Mouse (Mus musculus): ENCODE measurements around the gene C030005K15Rik.
"Not testable (repeated sequence)": the region's sequence is repeated elsewhere in the genome, so short reads cannot be mapped to it uniquely, and the experiment has no call there.

C030005K15Rik gene

GRCm38 (mm10) chr10:97726655-97727054 is at the start of gene C030005K15Rik:
TSS of gene C030005K15Rik (minus strand) at chr10:97726755.
- DNase-seq (ENCODE audit: low spot score) = not testable (repeated sequence)

GRCm38 (mm10) chr10:97768171-97768749 is 41.7 kb upstream of the C030005K15Rik start:
- DNase-seq (ENCODE audit: low spot score) = peak; percentile 35

DNA sequence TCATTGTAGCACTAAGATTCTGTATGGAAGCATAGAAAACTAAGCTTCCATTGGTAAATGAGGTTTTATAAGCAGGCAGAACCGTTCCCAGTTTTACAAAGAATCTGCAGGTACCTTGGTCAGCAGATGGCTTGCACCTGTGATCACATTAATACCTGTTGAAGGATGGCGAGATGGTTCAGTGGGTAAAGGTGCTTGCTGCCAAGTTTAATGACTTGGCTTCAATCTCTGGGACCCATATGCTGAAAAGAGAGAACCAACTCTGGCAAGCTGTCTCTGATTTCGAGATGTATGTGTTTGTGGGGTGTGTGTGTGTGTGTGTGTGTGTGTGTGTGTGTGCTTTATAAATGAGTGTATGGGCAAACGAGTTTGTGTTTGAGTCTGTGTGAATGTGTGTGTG is 27.3 kb upstream of the C030005K15Rik start:
- no peak for DNase-seq (ENCODE audit: low spot score)

- no peak for DNase-seq (ENCODE audit: low spot score)
Measured at GRCm38 (mm10) chr10:97747231-97747630, 20.7 kb upstream of the C030005K15Rik start.

GRCm38 (mm10) chr10:97725929-97726328 is 626 bp downstream of the C030005K15Rik start:
- DNase-seq (ENCODE audit: low spot score) = no peak

DNA sequence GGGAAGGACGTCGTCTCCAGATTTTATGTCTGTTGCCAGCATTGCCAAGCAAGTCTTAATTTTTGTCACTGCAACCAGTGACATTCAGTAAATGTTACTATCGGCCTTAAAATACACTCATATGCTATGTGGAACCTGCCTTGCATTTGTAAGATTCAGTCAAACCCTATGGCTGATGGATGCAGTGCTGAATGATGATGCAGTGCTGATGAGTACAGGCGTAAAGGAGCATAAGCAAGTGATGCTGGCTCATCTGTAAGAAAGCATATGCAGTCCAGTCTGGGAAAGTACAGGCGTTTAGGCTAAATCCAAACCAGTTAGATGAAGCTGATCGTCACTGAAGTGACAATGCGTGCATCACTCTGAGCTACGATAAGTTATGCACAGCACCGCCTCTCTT is 3.8 kb downstream of the C030005K15Rik start:
- DNase-seq (ENCODE audit: low spot score) = no peak

DNA sequence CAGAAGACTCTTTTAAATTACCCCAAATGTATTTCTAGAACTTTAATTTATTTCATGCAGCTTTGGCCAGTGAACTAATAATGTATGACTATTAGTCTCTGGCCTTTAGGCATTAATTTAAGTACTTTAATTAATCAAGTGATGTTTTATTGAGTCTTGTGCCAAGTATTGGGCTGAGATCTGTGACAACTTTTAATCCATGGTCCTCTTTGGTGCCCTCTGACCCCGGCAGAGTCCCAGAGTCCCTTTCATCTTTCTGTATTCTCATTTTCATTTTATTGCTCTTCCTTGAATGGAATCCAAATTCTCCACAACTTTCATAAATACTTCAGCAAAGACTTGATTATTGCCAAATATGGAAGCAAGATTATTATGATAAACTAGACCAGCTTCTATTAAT is 5.9 kb downstream of the C030005K15Rik start:
- DNase-seq (ENCODE audit: low spot score) = no peak

GRCm38 (mm10) chr10:97718021-97718420 is 8.5 kb downstream of the C030005K15Rik start:
- DNase-seq (ENCODE audit: low spot score) = no peak

DNA sequence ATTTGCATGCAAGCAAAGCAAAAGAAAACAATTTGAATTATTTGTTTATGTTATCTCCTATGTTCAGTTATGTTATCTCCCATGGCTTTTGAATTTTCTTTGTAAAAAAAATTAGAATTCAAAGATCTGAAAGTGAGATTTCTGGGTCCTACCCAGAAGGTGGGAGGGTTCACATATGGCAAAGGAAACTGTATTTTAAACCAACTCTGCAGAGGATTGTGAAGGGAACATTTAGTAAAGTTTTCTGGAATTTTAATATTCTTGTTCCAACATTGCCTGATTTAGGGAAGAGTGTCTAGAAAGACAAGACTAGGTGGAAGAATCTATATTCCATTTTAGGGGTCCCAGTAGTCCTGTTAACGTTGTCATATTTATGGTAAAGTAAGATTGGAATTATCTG is 9.3 kb downstream of the C030005K15Rik start:
- no peak for DNase-seq (ENCODE audit: low spot score)

- DNase-seq (ENCODE audit: low spot score) = no peak
Measured at GRCm38 (mm10) chr10:97715289-97715906, 11.2 kb downstream of the C030005K15Rik start.

GRCm38 (mm10) chr10:97714584-97714983 is 12.0 kb downstream of the C030005K15Rik start:
- DNase-seq (ENCODE audit: low spot score) = no peak

DNA sequence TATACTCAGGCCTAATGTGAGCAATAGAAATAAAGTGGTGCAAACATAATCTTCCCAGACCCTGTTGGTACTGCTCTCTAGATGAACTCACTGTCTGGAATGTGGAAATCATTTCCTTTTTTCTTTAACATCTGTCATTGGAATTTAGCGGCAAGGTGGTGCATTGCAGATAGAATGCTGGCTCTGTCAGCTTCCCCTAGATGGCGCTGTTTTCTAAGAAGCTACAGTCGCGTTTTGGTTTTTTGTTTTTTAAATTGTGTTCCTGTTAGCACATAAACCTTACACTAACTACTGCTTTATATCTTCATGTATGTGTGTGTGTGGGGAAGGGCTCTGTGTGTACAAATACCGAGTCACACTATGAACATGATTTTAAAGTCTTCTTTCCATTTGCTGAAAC is 13.9 kb downstream of the C030005K15Rik start:
- DNase-seq (ENCODE audit: low spot score) = peak; percentile 86

GRCm38 (mm10) chr10:97704562-97704961 is 22.0 kb downstream of the C030005K15Rik start:
- peak; percentile 79 for DNase-seq (ENCODE audit: low spot score)

DNA sequence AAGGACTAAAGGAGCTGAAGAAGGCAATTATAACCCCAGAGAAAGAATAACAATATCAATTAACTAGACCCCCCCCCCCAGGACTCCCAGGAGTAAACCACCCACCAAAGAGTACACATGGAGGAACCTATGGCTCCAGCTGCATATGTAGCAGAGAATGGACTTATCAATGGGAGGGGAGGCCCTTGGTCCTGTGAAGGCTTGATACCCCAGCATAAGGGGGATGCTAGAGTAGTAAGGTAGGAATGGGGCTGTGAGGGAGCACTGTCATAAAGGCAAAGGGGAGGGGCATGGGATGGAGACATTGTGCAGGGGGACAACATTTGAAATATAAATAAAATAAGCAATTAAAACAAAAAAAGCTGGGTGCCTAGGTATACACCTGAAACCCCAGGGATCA is 24.2 kb downstream of the C030005K15Rik start:
- no peak for DNase-seq (ENCODE audit: low spot score)

GRCm38 (mm10) chr10:97693398-97694135 is 33.0 kb downstream of the C030005K15Rik start:
- no peak for DNase-seq (ENCODE audit: low spot score)

DNA sequence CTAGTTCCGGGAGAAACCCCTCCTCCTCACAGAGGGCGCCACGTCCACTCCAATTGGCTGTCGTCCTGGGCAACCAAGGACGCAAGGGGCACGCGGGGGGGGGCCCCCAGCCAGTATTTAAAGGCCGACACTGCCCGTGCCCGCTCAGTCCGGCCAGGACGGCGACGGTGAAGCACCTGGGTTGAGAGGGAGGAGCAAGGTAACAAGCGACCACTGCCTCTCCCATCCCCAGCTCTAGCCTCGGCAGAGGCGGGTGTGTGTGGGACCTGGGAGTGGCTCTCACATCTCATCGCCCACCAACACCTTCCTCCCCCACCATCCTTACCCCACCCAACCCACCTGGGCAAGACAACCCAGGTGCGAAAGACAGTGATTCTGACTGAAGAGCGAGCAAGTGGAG is 33.6 kb downstream of the C030005K15Rik start, which contains the start of gene Ccer1:
Ccer1 (plus strand) TSS at position 147 of the 400 bp plus-strand sequence.
- no peak for DNase-seq (ENCODE audit: low spot score)

DNA sequence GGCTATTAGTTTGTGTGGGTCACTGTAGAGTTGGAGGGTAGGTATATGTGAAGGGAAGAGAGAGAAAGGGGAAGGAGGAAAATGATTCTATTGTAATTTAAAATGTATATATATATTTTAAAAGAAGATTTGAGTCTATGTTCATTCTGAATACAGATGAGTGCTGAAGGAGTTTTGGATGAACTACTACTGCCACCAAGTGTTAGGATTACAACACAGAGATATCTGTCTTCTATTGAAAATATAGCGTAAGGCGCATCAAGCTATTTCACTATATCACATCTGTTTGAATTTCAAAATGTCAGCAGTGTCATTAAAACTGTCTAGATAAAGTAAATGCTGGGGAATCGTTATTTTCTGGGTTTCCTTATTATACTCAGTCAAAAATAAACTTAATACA is 37.1 kb downstream of the C030005K15Rik start:
- DNase-seq (ENCODE audit: low spot score) = peak; percentile 39

DNA sequence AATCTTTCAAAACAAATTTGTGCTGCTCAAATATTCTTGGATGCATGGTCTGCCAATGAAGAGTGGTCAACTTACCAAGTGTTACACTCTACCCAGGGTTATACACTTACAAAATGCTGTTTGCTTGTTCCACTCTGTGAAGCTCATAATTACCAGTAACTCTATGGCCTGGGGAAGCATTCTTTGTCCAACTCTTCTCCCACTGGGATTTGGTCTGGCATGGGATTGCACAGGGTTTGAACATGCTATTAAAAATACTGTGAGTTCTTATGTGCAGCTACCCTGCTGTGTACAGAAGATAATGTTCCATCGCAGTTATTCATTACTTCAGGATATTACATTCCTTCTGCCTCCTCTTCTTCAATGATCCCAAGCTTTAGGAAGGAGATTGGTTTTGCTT is 39.4 kb downstream of the C030005K15Rik start:
- no peak for DNase-seq (ENCODE audit: low spot score)

DNA sequence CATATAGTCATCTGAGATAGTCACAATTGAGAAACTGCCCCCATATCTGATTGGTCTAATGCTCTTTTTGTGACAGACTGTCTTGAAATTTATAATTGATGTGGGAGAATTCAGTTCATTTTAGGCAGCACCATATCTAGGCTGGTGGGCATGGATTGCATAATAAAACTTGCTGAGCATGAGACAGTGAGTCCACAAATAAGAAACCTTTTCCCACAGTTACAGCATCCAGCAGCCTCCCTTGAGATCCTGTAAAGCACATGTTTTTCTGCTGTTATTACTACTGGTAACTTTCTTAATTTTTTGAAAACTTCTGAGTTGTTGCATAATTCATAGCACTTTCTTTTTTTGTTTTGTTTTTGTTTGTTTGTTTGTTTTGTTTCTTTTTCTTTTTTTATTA is 43.6 kb downstream of the C030005K15Rik start:
- no peak for DNase-seq (ENCODE audit: low spot score)

All from retina, embryonic 14.5 days (tissue).